20 mouse cellular contexts compared by ENCODE assay signal in genomic region chr14:25848237-25848636, GRCm38 (mm10). TPM values are rescaled to one million over a fixed set of nuclear protein-coding genes. Genes with fewer than 3 reads are reported as not detected.
DNase-seq lines count a peak whose midpoint lies in the region; ATAC-seq lines count a peak whose summit lies in the region.
"Had no signal": no experiment of that assay in that cellular context is flagged by ENCODE, and none has a peak within 500 bp of the region (broad histone marks: within the 10 kb centered on the region; RNA-seq: fewer than 3 reads in every experiment).

No protein-coding gene starts in this region.

- DNase-seq in lung, postnatal 36 days = peak; percentile 57
- no peak for DNase-seq in lung, postnatal 4 days
- DNase-seq in kidney, adult 18-20 months = peak; percentile 54
- DNase-seq in kidney, postnatal 10 days = peak; percentile 57
- DNase-seq in thymus, postnatal 10 days (ENCODE audit: low spot score in 2 of 2) = no peak
- DNase-seq in B cell, adult 2 months = no peak
- DNase-seq: cerebellum, adult 11-12 months; forebrain, postnatal 0 days; lung, embryonic 14.5 days; thymus, postnatal 36 days had no signal

- no peak overlapping the region for H3K27ac ChIP-seq in hindbrain, embryonic 13.5 days
- H3K27ac ChIP-seq: embryonic facial prominence, embryonic 12.5 days; heart, adult 2 months; hindbrain, embryonic 12.5 days; limb, embryonic 15.5 days; neural tube, embryonic 13.5 days had no signal

- no peak overlapping the region for H3K4me3 ChIP-seq in hindbrain, embryonic 13.5 days
- H3K4me3 ChIP-seq: embryonic facial prominence, embryonic 12.5 days; heart, adult 2 months; hindbrain, embryonic 12.5 days; limb, embryonic 15.5 days; neural tube, embryonic 13.5 days had no signal

- no peak for ATAC-seq in hindbrain, embryonic 13.5 days (ENCODE audit: low FRiP score)
- ATAC-seq: CD4-positive, CD25-positive, alpha-beta regulatory T cell, adult 4 months; forebrain, postnatal 0 days had no signal

- 71% methylated on average over 6 of the region's 6 CpGs for WGBS in hindbrain, embryonic 13.5 days

- no peak overlapping the region for H3K4me2 ChIP-seq in hindbrain, embryonic 13.5 days
- H3K4me2 ChIP-seq: embryonic facial prominence, embryonic 12.5 days; hindbrain, embryonic 12.5 days; limb, embryonic 15.5 days; lung, embryonic 14.5 days; midbrain, embryonic 11.5 days; neural tube, embryonic 13.5 days had no signal

- peaks cover 5% of the 10 kb centered on the region; the same call in 1 of the 2 replicates for H3K4me1 ChIP-seq in hindbrain, embryonic 13.5 days (replicated peaks)

- no peaks in the 10 kb centered on the region for H3K36me3 ChIP-seq in hindbrain, embryonic 13.5 days
- H3K36me3 ChIP-seq: embryonic facial prominence, embryonic 12.5 days; hindbrain, embryonic 12.5 days; limb, embryonic 15.5 days; neural tube, embryonic 13.5 days had no signal

- H3K9ac ChIP-seq in hindbrain, embryonic 13.5 days = no peak overlapping the region
- H3K9ac ChIP-seq: embryonic facial prominence, embryonic 12.5 days; forebrain, postnatal 0 days; limb, embryonic 15.5 days; lung, embryonic 14.5 days; neural tube, embryonic 13.5 days had no signal

- H3K27me3 ChIP-seq in hindbrain, embryonic 13.5 days = peaks cover 23% of the 10 kb centered on the region

- no peaks in the 10 kb centered on the region for H3K9me3 ChIP-seq in hindbrain, embryonic 13.5 days
- H3K9me3 ChIP-seq: embryonic facial prominence, embryonic 12.5 days; hindbrain, embryonic 12.5 days; limb, embryonic 15.5 days; neural tube, embryonic 13.5 days had no signal

RNA-seq across cellular contexts. Expression of gene Anxa11, which starts 6.3 kb away (rescaled TPM):
- polyA plus RNA-seq in hindbrain, embryonic 13.5 days (2015; fragmentation: Nextera tagmentation; extraction: Ambion mirVana) = 3.1 and 3.4 TPM in 2 replicates

RNA-seq across cellular contexts. Expression of gene Plac9a, which starts 54.7 kb away (rescaled TPM):
- polyA plus RNA-seq in hindbrain, embryonic 13.5 days (2015; fragmentation: Nextera tagmentation; extraction: Ambion mirVana) = not detected in 2 replicates
- polyA plus RNA-seq: brain, embryonic 14.5 days; CD4-positive, CD25-positive, alpha-beta regulatory T cell, adult 4 months; forebrain, postnatal 0 days; hindbrain, embryonic 12.5 days; intestine, embryonic 14.5 days; limb, embryonic 15.5 days; midbrain, embryonic 11.5 days; neural tube, embryonic 13.5 days had no signal

Comparison
In these comparisons a context has a peak if more than half of its experiments do, and no peak if none do; other contexts are left out.
1. DNase-seq: peak in lung, postnatal 36 days (single experiment), kidney, adult 18-20 months (single experiment) and kidney, postnatal 10 days (single experiment); none in lung, postnatal 4 days (0 of 2), thymus, postnatal 10 days (0 of 2) and B cell, adult 2 months (0 of 2).